Mouse (Mus musculus) neural tube, postnatal 0 days (tissue): ENCODE results near the gene Lilra5. TPM values are rescaled to one million over a fixed set of nuclear protein-coding genes. Genes with fewer than 3 reads are reported as not detected.

ENCODE experiments used
- polyA plus RNA-seq: library from polyadenylated mRNA; unstranded; fragments of >200 nt; fragmentation: Nextera tagmentation; extraction: Ambion mirVana; gene quantifications from 2 replicates; pipeline ENCODE4 v1.2.1, GENCODE M21; 2015

Gene Lilra5
- 0.14 and 0.21 TPM in 2 replicates for polyA plus RNA-seq

DNA sequence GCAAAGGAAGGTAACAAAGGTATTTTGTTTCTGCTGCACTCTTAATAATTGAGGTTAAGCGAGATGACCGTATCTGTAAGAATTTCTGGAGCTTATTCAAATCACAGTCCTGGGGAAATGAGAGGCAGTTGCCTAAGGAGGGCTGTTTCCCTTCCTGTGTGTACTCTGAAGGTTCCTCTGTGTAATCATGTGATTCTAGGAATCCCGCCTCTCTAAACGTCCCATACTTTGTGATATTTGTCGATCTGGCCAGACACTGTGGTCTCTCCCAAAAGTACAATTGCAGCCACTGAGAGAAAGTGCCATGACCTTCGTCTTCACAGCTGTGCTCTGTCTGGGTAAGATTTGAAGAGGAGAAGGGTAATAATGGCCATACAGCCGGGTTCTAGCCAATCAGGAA, at the start of gene Lilra5:
Gene Lilra5, plus strand, starts transcription at position 301 of the 400 bp plus-strand sequence.

Other genes with a start within 250 kb of the Lilra5 start
- gene Lair1, start 174.6 kb upstream of the Lilra5 start, polyA plus RNA-seq = 4.8 and 5.0 TPM in 2 replicates
- 295 and 344 TPM in 2 replicates for gene Ttyh1, start 118.3 kb upstream of the Lilra5 start, polyA plus RNA-seq
- gene Leng8, start 100.7 kb upstream of the Lilra5 start, polyA plus RNA-seq = 39.6 and 53.1 TPM in 2 replicates
- 6.5 and 7.2 TPM in 2 replicates for gene Leng9, start 87.4 kb upstream of the Lilra5 start, polyA plus RNA-seq
- 11.5 and 16.0 TPM in 2 replicates for gene Cdc42ep5, start 72.9 kb upstream of the Lilra5 start, polyA plus RNA-seq
- gene Ncr1, start 100.0 kb downstream of the Lilra5 start, polyA plus RNA-seq = not detected in 2 replicates
- not detected in 2 replicates for gene Gp6, start 160.0 kb downstream of the Lilra5 start, polyA plus RNA-seq
- 34.3 and 37.5 TPM in 2 replicates for gene Rdh13, start 207.9 kb downstream of the Lilra5 start, polyA plus RNA-seq
- gene Eps8l1, start 222.9 kb downstream of the Lilra5 start, polyA plus RNA-seq = 6.5 and 7.8 TPM in 2 replicates